Mouse (Mus musculus) spleen, adult 2 months (tissue): Measurements from ENCODE around the gene Trim47.

Experiments used
- CTCF ChIP-seq: fragments of 200-500 bp; IDR thresholded peaks from 2 replicates; pipeline ENCODE4 v1.5.1; 2011; ENCODE audit warnings: mild to moderate bottlenecking, inconsistent platforms; ENCODE audit not compliant: insufficient read depth, insufficient read length, insufficient replicate concordance; ENCODE audit errors: extremely low read depth
- POLR2A ChIP-seq: fragments of 200-500 bp; IDR thresholded peaks from 2 replicates; pipeline ENCODE4 v1.6.1; 2011; ENCODE audit warnings: low read depth, low read length, inconsistent platforms

DNA sequence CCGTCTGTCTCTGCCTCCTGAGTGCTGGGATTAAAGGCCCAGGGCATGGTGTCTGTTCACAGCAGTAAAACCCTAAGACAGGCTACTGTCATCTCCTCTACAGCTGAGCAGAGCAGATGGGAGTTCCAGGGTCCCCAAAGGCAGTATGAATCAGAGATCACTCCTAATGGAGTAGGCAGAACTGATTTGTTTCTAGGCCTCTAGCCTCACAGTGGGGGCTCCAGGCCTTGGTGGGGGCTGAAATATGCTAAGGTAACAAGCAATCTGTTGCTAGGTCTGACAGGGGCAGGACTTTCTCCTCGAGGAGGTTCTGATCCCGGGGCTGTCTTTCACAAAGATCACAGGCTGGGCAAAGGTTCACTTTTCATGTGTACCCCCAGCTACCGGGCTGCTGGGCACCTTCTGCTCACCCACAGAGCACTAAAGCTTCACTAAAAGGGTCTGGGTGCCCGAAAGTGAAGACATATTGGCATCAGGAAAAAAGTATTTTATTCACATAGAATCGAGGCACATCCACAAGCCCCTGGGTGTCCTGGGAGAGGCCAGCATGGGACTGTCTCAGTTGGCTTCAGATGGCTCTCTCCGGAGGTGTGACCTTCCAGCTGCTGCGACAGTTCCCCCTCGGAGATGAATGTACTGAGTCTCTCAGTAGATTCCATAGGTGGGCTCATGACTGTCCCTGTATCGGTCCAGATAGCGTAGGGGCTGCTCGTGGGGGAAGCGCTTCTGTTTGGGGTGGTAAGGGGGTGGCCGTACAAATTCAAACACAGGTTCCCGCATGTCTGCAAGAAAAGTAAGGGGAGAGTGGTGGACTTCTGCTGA is 4.5 kb upstream of the Trim47 start:
- no peak for TF ChIP-seq CTCF
- TF ChIP-seq POLR2A = no peak
